Mouse (Mus musculus) forebrain, embryonic 12.5 days (tissue): ENCODE results near the gene Draxin. TPM values are rescaled to one million over a fixed set of nuclear protein-coding genes. Genes with fewer than 3 reads are reported as not detected.
"Not testable (repeated sequence)": the region's sequence is repeated elsewhere in the genome, so short reads cannot be mapped to it uniquely, and the experiment has no call there.

Source experiments
- ATAC-seq: fragments of 200-750 bp; cut with Nextera tagmentation; 2 replicates; pipeline ENCODE4 v1.8.0; 2017; ENCODE audit warnings: moderate TSS enrichment; ENCODE audit not compliant: low FRiP score
- H3K27ac ChIP-seq: fragments of 300-500 bp; sonication (generic); 2 replicates; pipeline ENCODE4 v1.5.1; 2016; ENCODE audit warnings: mild to moderate bottlenecking
- H3K27me3 ChIP-seq: fragments of 300-500 bp; sonication (generic); 2 replicates; pipeline ENCODE4 v1.6.1; 2016; ENCODE audit warnings: mild to moderate bottlenecking
- H3K36me3 ChIP-seq: fragments of 300-500 bp; sonication (generic); replicated peaks from 2 replicates; pipeline ENCODE4 v1.6.1; 2016; ENCODE audit warnings: mild to moderate bottlenecking
- H3K4me1 ChIP-seq: fragments of 300-500 bp; sonication (generic); 2 replicates; pipeline ENCODE4 v1.6.1; 2016
- H3K4me2 ChIP-seq: fragments of 300-500 bp; sonication (generic); 2 replicates; pipeline ENCODE4 v1.6.1; 2016; ENCODE audit warnings: mild to moderate bottlenecking, moderate library complexity
- H3K4me3 ChIP-seq: fragments of 300-500 bp; sonication (generic); replicated peaks from 2 replicates; pipeline ENCODE4 v1.5.1; 2016; ENCODE audit warnings: mild to moderate bottlenecking
- H3K9ac ChIP-seq: fragments of 300-500 bp; sonication (generic); 2 replicates; pipeline ENCODE4 v1.6.1; 2016; ENCODE audit warnings: mild to moderate bottlenecking
- H3K9me3 ChIP-seq: fragments of 300-500 bp; sonication (generic); 2 replicates; pipeline ENCODE4 v1.6.1; 2016
- WGBS: fragments of 180-500 bp; shearing (Covaris S2); methylation state at CpG from one replicate; pipeline ENCODE4 v1.1.7; 2016; 5-methylcytosine and 5-hydroxymethylcytosine counted together
- microRNA-seq: library from miRNA; unstranded; fragments of <30 nt; microRNA quantifications from one replicate; pipeline ENCODE4, GENCODE M21; 2017
- polyA plus RNA-seq: library from polyadenylated mRNA; unstranded; fragments of >200 nt; fragmentation: Nextera tagmentation; extraction: Ambion mirVana; gene quantifications from 2 replicates; pipeline ENCODE4 v1.2.1, GENCODE M21; 2016

Draxin gene
- polyA plus RNA-seq, 1 experiment from 2014 or later, result 8.0 TPM

GRCm38 (mm10) chr4:148057661-148058209, 72.8 kb downstream of the Draxin start:
- Histone ChIP-seq H3K27ac (no peak overlapping the region; the same call in 1 of the 2 replicates), H3K4me3 (no peak overlapping the region), H3K9me3 (no peaks in the 10 kb centered on the region), H3K36me3 (peaks cover 63% of the 10 kb centered on the region), H3K4me1 (no peaks in the 10 kb centered on the region), H3K4me2 (no peak overlapping the region), H3K9ac (no peak overlapping the region), H3K27me3 (no peaks in the 10 kb centered on the region)
- 65% methylated on average over 5 of the region's 5 CpGs for WGBS
- no peak for ATAC-seq

- Histone ChIP-seq H3K9me3 (no peaks in the 10 kb centered on the region), H3K27me3 (no peaks in the 10 kb centered on the region), H3K9ac (no peak overlapping the region), H3K4me3 (no peak overlapping the region), H3K27ac (no peak overlapping the region), H3K36me3 (peaks cover 73% of the 10 kb centered on the region), H3K4me1 (no peaks in the 10 kb centered on the region), H3K4me2 (no peak overlapping the region)
- 86% methylated on average over 4 of the region's 4 CpGs for WGBS
- ATAC-seq, result no peak
Observed at GRCm38 (mm10) chr4:148056801-148057200, 73.7 kb downstream of the Draxin start.

GRCm38 (mm10) chr4:148056246-148056645, 74.3 kb downstream of the Draxin start:
- Histone ChIP-seq H3K27ac (no peak overlapping the region), H3K4me2 (no peak overlapping the region), H3K9me3 (no peaks in the 10 kb centered on the region), H3K9ac (no peak overlapping the region), H3K36me3 (peaks cover 78% of the 10 kb centered on the region), H3K4me1 (no peaks in the 10 kb centered on the region), H3K27me3 (no peaks in the 10 kb centered on the region), H3K4me3 (no peak overlapping the region)
- no peak for ATAC-seq
- WGBS, result 85% methylated on average over 7 of the region's 7 CpGs

GRCm38 (mm10) chr4:148054961-148055695, 75.4 kb downstream of the Draxin start:
- ATAC-seq, result no peak
- Histone ChIP-seq H3K27ac (no peak overlapping the region), H3K9me3 (no peaks in the 10 kb centered on the region), H3K4me1 (no peaks in the 10 kb centered on the region), H3K9ac (no peak overlapping the region), H3K4me3 (no peak overlapping the region), H3K27me3 (no peaks in the 10 kb centered on the region), H3K4me2 (no peak overlapping the region), H3K36me3 (peaks cover 89% of the 10 kb centered on the region)
- WGBS, result 92% methylated on average over 21 of the region's 21 CpGs

GRCm38 (mm10) chr4:148053417-148053920, 77.0 kb downstream of the Draxin start:
- Histone ChIP-seq H3K4me3 (no peak overlapping the region), H3K4me2 (no peak overlapping the region), H3K36me3 (peaks cover 96% of the 10 kb centered on the region), H3K9ac (no peak overlapping the region), H3K4me1 (no peaks in the 10 kb centered on the region), H3K27ac (no peak overlapping the region), H3K9me3 (no peaks in the 10 kb centered on the region), H3K27me3 (no peaks in the 10 kb centered on the region)
- no peak for ATAC-seq
- WGBS, result 94% methylated on average over 12 of the region's 12 CpGs

GRCm38 (mm10) chr4:148052976-148053375, 77.5 kb downstream of the Draxin start:
- Histone ChIP-seq H3K9ac (no peak overlapping the region), H3K27me3 (no peaks in the 10 kb centered on the region), H3K27ac (no peak overlapping the region), H3K36me3 (peaks cover 96% of the 10 kb centered on the region), H3K4me2 (no peak overlapping the region), H3K4me3 (no peak overlapping the region), H3K9me3 (no peaks in the 10 kb centered on the region), H3K4me1 (no peaks in the 10 kb centered on the region)
- no peak for ATAC-seq
- 57% methylated on average over 2 of the region's 2 CpGs for WGBS

- no peak for ATAC-seq
Observed at GRCm38 (mm10) chr4:148051886-148052285, 78.6 kb downstream of the Draxin start.

GRCm38 (mm10) chr4:148051046-148051776, 79.3 kb downstream of the Draxin start:
- no peak overlapping the region for H3K27ac ChIP-seq
- H3K9ac ChIP-seq, result no peak overlapping the region
- H3K36me3 ChIP-seq, result peaks cover 88% of the 10 kb centered on the region
- ATAC-seq, result no peak
- peaks cover 4% of the 10 kb centered on the region; the same call in 1 of the 2 replicates for H3K4me1 ChIP-seq
- H3K4me3 ChIP-seq, result no peak overlapping the region
- no peak overlapping the region for H3K4me2 ChIP-seq
- 95% methylated on average over 13 of the region's 13 CpGs for WGBS
- no peaks in the 10 kb centered on the region for H3K27me3 ChIP-seq
- no peaks in the 10 kb centered on the region for H3K9me3 ChIP-seq

More at GRCm38 (mm10) chr4:148051886-148052285, 78.6 kb downstream of the Draxin start:
- H3K4me2 ChIP-seq, result no peak overlapping the region
- H3K9me3 ChIP-seq, result no peaks in the 10 kb centered on the region
- H3K36me3 ChIP-seq, result peaks cover 91% of the 10 kb centered on the region
- no peaks in the 10 kb centered on the region for H3K27me3 ChIP-seq
- no peak overlapping the region for H3K9ac ChIP-seq
- H3K4me1 ChIP-seq, result no peaks in the 10 kb centered on the region
- no peak overlapping the region for H3K27ac ChIP-seq
- WGBS, result 87% methylated on average over 11 of the region's 11 CpGs
- no peak overlapping the region for H3K4me3 ChIP-seq

- peaks cover 88% of the 10 kb centered on the region for H3K36me3 ChIP-seq
Observed at GRCm38 (mm10) chr4:148050396-148050914, 80.0 kb downstream of the Draxin start.

More at GRCm38 (mm10) chr4:148050396-148050914, 80.0 kb downstream of the Draxin start:
- not testable (repeated sequence) for ATAC-seq, H3K4me3 ChIP-seq, H3K9me3 ChIP-seq, H3K4me1 ChIP-seq, H3K4me2 ChIP-seq, H3K27me3 ChIP-seq, H3K9ac ChIP-seq, H3K27ac ChIP-seq
- WGBS, result 94% methylated on average over 3 of the region's 3 CpGs

Small RNAs within 50 kb of the gene (microRNA-seq; reads per million reads assigned to microRNA genes)
- gene Mir7022, result not detected

Other genes starting within 250 kb of the Draxin start
- gene Mfn2, start 226.0 kb downstream of the Draxin start, polyA plus RNA-seq, result 61.2 and 63.1 TPM in 2 replicates
- 21.6 and 24.9 TPM in 2 replicates for gene Plod1, start 193.9 kb downstream of the Draxin start, polyA plus RNA-seq
- gene 2510039O18Rik, start 189.8 kb downstream of the Draxin start, polyA plus RNA-seq, result 16.3 and 16.6 TPM in 2 replicates
- gene Nppb, start 144.9 kb downstream of the Draxin start, polyA plus RNA-seq, result not detected in 2 replicates
- gene Nppa, start 130.0 kb downstream of the Draxin start, polyA plus RNA-seq, result 0.82 and 0.99 TPM in 2 replicates
- 22.4 and 27.7 TPM in 2 replicates for gene Clcn6, start 91.9 kb downstream of the Draxin start, polyA plus RNA-seq
- 28.7 and 32.2 TPM in 2 replicates for gene Mthfr, start 91.6 kb downstream of the Draxin start, polyA plus RNA-seq
- 8.4 and 9.2 TPM in 2 replicates for gene Agtrap, start 42.7 kb downstream of the Draxin start, polyA plus RNA-seq
- 76.1 and 81.6 TPM in 2 replicates for gene Mad2l2, start 314 bp downstream of the Draxin start, polyA plus RNA-seq
- gene Fbxo6, start 21.4 kb upstream of the Draxin start, polyA plus RNA-seq, result 14.9 and 16.4 TPM in 2 replicates
- 57.5 and 60.5 TPM in 2 replicates for gene Fbxo44, start 29.8 kb upstream of the Draxin start, polyA plus RNA-seq
- gene Fbxo2, start 29.9 kb upstream of the Draxin start, polyA plus RNA-seq, result 1.2 and 1.5 TPM in 2 replicates
- 4.8 and 4.9 TPM in 2 replicates for gene Disp3, start 157.3 kb upstream of the Draxin start, polyA plus RNA-seq